Mouse (Mus musculus) lung, adult 2 months (tissue): ENCODE results near the gene Pitpnc1.

Experiments used
- CTCF ChIP-seq: fragments of 200-500 bp; IDR thresholded peaks from 2 replicates; pipeline ENCODE4 v1.5.1; 2011; ENCODE audit warnings: mild to moderate bottlenecking, low read length, control low read depth; ENCODE audit not compliant: insufficient read depth
- POLR2A ChIP-seq: fragments of 200-500 bp; IDR thresholded peaks from 2 replicates; pipeline ENCODE4 v1.6.1; 2011; ENCODE audit warnings: low read depth, mild to moderate bottlenecking, control low read depth, low read length, borderline replicate concordance; ENCODE audit errors: extremely low read depth

DNA sequence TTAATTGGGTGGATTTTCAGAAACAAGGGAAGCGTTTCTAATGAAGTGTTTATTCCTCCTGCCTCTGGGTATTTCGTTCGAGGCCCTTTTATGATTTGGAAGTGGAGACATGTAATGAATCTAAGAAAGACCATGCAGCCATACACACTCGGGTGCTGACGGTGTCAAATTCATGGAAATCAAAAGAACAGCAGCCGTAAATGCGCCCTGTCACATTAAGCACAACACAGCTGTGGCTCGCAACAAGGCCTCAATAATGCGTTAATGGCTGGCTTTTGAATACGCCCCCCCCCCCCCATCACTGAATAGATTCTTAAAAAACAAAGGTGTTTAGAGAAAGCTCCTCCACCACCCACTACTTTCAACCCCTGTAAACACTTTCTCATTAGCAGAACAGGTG is 240.4 kb downstream of the Pitpnc1 start:
- TF ChIP-seq CTCF (no peak), POLR2A (no peak)
